Mouse (Mus musculus): ENCODE data around the gene Reln. TPM values are rescaled to one million over a fixed set of nuclear protein-coding genes. Genes with fewer than 3 reads are reported as not detected.
A peak's percentile ranks its signal among the peaks of the same experiment; 100 is the strongest.

Gene Reln
- total RNA-seq, 2 experiments from 2014 or later, result 5.1 to 5.6 TPM

- no peak for DNase-seq
These were observed 356.8 kb downstream of the Reln start for GRCm38 (mm10) chr5:21987711-21988110.

- peak; percentile 70 for DNase-seq
These were observed 358.2 kb downstream of the Reln start for GRCm38 (mm10) chr5:21986311-21986710.

GRCm38 (mm10) chr5:21983021-21983667 lies 361.4 kb downstream of the Reln start:
- no peak for DNase-seq

GRCm38 (mm10) chr5:21981216-21981615 lies 363.3 kb downstream of the Reln start:
- DNase-seq, result no peak

- no peak for DNase-seq
These were observed 364.0 kb downstream of the Reln start for GRCm38 (mm10) chr5:21980544-21980943.

- no peak for DNase-seq
These were observed 371.1 kb downstream of the Reln start for GRCm38 (mm10) chr5:21973266-21974010.

GRCm38 (mm10) chr5:21961796-21962195 lies 382.7 kb downstream of the Reln start:
- DNase-seq, result no peak

GRCm38 (mm10) chr5:21960151-21960550 lies 384.4 kb downstream of the Reln start:
- no peak for DNase-seq

- no peak for DNase-seq
These were observed 386.9 kb downstream of the Reln start for GRCm38 (mm10) chr5:21957586-21957985.

- DNase-seq, result no peak
These were observed 387.4 kb downstream of the Reln start for GRCm38 (mm10) chr5:21957061-21957460.

- DNase-seq, result no peak
These were observed 395.0 kb downstream of the Reln start for GRCm38 (mm10) chr5:21949507-21949897.

GRCm38 (mm10) chr5:21948736-21949506 lies 395.6 kb downstream of the Reln start:
- DNase-seq, result no peak

GRCm38 (mm10) chr5:21947610-21948381 lies 396.7 kb downstream of the Reln start:
- DNase-seq, result no peak

GRCm38 (mm10) chr5:21944579-21944978 lies 399.9 kb downstream of the Reln start:
- no peak for DNase-seq

GRCm38 (mm10) chr5:21939405-21939804 lies 405.1 kb downstream of the Reln start:
- no peak for DNase-seq

GRCm38 (mm10) chr5:21938138-21938537 lies 406.4 kb downstream of the Reln start:
- no peak for DNase-seq

GRCm38 (mm10) chr5:21936627-21937026 lies 407.9 kb downstream of the Reln start:
- no peak for DNase-seq

GRCm38 (mm10) chr5:21936096-21936495 lies 408.4 kb downstream of the Reln start:
- DNase-seq, result no peak

GRCm38 (mm10) chr5:21934811-21935396 lies 409.6 kb downstream of the Reln start:
- DNase-seq, result no peak

- no peak for DNase-seq
These were observed 410.3 kb downstream of the Reln start for GRCm38 (mm10) chr5:21934173-21934698.

- DNase-seq, result peak; percentile 9
These were observed 411.0 kb downstream of the Reln start for GRCm38 (mm10) chr5:21933340-21934075.
